Mouse (Mus musculus) urinary bladder, postnatal 10 days (tissue): ENCODE results near the gene Aatf.
"Not testable (repeated sequence)": the region's sequence is repeated elsewhere in the genome, so short reads cannot be mapped to it uniquely, and the experiment has no call there.

ENCODE experiments used
- DNase-seq: peaks from one replicate; pipeline ENCODE4 v3.0.0; 2022; ENCODE audit warnings: low spot score

Gene Aatf

DNA sequence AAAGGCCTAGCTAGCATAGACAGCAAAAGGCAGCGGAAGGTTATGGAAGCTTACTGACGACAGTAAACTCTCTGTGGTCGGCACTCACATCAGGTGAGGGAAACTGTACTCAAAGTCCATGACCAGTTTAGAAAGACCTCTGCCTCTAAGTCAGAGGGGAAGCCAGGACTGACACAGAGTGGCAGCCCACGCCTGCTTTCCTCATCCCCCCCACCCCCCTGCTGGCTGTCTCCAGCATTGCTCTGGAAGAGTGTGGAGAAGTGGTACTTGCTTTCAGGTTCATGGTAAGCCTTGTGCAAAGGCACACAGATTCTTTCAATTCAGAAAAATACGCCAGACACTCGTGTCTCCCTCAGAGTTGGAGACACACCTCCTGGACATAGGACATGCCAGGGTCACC lies 78.4 kb downstream of the Aatf start:
- no peak for DNase-seq

GRCm38 (mm10) chr11:84430336-84430735 lies 83.0 kb downstream of the Aatf start:
- DNase-seq: no peak

GRCm38 (mm10) chr11:84429581-84429980 lies 83.7 kb downstream of the Aatf start:
- no peak for DNase-seq

DNA sequence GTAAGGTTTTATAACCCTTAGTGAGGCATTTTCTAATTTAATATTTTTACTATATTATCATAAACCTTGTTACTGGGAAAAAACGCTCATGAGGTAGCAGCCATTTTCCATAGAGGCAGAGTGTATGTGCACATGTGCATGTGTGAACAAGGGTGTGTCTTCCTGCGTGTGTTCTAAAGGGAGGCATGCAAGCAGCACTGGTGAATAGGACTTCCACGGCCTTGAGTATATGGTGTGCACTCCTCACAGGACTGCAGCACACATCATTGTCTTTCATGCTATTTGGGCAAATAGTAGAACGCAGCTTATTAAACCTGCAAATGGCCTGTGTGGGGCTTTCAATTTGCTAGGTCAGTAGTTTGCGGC lies 86.7 kb downstream of the Aatf start:
- no peak for DNase-seq

- DNase-seq: no peak
Observed at GRCm38 (mm10) chr11:84425736-84426632, 87.3 kb downstream of the Aatf start.

DNA sequence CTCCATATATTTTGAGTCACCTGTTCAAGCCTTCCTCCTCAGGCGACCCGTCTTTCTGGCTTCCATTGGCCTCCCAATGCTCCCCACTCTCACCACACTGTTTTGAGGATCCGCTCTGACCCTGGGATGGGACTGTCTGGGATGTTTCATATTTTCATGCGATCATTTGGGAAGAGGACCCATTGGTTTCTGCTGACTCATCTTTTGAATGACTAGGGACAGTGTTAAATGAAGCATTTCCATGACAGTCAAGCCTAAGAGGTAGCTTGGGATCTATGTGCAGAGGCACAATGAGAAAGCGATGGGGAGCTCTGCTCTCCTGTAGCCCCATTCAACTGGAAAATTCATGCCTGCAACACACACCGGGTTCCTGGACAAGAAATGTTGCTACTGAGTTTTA lies 92.5 kb downstream of the Aatf start:
- no peak for DNase-seq

- DNase-seq: no peak
Observed at GRCm38 (mm10) chr11:84413111-84413510, 100.2 kb downstream of the Aatf start.

DNA sequence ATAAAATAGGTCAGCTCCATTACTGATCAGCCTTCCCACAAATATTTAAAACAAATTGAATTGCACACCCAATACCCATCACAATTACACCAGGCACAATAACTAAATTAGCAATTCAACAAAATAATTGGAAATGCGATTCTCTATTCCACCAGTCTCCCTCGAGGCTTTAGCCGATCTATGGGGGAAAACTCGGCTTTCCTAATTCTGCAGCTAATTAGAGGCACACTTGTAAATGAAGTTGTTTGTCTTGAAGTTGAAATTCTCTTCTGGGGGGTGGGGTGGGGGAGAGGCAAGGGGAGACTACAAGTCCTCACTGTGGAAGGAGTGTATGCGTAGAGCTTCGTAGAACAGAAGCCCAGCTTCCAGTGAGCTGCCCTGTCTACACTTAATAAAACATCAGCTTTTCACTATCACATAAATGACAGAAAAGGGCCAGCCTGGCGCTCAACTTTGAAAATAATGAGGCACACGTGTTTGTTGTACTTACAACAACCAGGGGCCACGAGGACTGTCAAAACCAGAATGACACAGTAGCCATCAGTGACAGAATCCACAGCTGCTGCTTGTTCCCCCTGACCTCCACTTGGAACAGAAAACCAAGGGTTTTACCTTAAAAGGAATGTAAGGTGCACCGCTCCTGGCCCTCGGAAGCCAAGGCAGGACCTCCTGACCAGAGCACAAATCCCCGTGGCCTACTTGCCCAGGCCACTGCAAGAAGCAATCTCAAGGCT lies 101.0 kb downstream of the Aatf start:
- DNase-seq: no peak

- DNase-seq: no peak
Observed at GRCm38 (mm10) chr11:84411642-84412018, 101.7 kb downstream of the Aatf start.

- DNase-seq: no peak
Observed at GRCm38 (mm10) chr11:84410879-84411641, 102.3 kb downstream of the Aatf start.

- DNase-seq: no peak
Observed at GRCm38 (mm10) chr11:84410383-84410782, 102.9 kb downstream of the Aatf start.

GRCm38 (mm10) chr11:84406733-84407132 lies 106.6 kb downstream of the Aatf start:
- DNase-seq: no peak

DNA sequence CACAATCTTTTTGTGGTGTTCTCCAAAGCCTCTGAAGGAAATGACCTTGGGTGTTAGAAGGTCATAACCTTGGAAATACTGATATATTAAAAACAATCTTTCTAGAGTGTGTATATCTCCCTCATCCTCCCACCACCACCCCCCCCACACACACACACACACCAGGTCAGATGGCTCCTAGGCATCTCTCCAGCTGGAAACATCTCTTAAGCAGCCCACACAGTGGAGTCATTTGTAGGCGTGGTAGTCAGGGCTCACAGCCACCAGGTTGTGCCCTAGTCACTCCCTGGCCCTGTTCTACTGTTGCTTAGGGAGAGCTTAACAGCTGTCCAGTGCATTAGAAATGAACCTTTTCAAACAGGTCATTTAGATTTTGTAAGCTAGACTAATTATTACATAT lies 118.3 kb downstream of the Aatf start:
- DNase-seq: no peak

- no peak for DNase-seq
Observed at GRCm38 (mm10) chr11:84393571-84393970, 119.8 kb downstream of the Aatf start.

DNA sequence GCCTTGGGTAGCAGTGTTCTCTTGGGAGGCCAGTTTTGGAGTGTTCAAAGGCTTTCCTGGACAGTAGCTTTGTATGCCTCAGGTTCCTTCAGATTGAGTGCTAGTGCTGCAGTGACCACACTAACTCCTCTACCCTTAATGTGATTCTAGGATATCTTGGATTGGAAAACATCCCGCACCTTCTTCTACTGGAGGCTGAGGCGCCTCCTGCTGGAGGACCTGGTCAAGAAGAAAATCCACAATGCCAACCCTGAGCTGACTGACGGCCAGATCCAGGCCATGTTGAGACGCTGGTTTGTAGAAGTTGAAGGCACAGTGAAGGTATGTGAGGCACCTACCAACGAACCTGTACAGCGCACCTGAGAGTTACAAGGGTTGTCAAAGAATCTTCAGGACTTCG lies 121.3 kb downstream of the Aatf start:
- not testable (repeated sequence) for DNase-seq

DNA sequence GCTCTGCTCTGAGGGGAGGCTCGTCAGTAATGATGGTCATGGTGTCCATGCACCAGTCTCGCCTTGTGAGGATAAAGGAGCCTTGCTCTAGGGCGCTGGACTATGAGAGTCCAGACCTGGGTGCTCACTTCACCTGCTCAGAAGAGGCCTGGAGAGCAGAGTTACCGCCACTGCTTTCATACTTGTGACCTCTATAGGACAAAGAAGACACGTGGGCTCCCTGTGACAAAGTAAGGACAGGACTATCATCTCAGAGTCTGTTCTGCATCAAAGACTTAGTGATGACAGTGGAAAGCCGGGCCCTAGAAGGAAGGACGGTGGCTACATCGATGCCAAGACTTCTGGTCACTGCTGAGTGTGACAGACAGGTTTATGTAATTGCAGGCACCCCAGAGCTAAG lies 122.2 kb downstream of the Aatf start:
- no peak for DNase-seq

DNA sequence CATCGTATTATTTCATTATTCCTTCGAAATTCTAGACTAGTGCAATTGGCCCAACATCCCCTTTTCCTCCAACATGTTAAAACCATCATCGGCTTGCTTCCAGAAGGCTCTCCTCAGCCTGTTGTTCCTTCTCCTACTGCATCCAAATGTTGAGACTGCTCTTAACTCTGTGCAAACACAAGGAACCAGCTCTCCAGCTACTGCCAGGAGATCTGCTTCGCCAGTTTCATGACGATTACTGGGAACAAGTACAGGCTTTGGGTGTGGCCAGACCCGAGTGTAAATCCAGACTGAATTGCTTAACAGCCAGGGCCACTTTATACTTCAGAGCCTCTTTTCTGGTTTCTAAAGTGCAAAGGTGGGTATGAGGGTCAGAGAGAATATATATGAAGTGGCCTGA lies 124.0 kb downstream of the Aatf start:
- no peak for DNase-seq

GRCm38 (mm10) chr11:84383891-84384290 lies 129.4 kb downstream of the Aatf start:
- DNase-seq: no peak

- no peak for DNase-seq
Observed at GRCm38 (mm10) chr11:84382450-84382849, 130.9 kb downstream of the Aatf start.

GRCm38 (mm10) chr11:84376510-84377365 lies 136.6 kb downstream of the Aatf start:
- no peak for DNase-seq

DNA sequence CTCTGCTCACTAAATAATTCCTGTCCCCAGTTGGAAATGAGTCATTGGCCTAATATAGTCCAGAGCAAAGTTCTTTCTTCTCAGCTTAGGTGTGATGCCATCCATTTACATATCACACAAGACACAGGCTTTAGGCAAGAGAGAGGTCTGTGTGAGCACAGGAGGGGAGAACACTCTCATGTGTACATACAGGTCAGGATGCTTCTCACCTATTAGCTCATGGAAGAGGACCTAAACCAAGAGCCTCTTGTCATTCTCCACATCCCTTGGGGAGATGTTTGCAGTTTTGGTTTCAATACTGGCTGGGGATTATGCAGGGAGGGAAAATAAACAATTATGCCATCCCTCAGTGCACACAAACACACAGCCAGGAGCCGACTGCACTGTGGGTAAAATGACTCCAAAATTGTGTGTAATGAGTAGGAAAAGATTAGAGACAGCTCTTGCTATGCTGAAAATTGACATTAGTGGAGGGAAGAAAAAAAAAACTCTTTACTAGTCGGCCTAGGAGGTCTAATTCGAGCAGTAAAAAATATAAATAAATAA lies 137.3 kb downstream of the Aatf start:
- no peak for DNase-seq
